Mouse (Mus musculus): Measurements from ENCODE around the gene Adamts16. TPM values are rescaled to one million over a fixed set of nuclear protein-coding genes. Genes with fewer than 3 reads are reported as not detected.

Adamts16 gene
- total and polyA plus RNA-seq, 3 experiments = 0.33 TPM; not detected in 2

GRCm38 (mm10) chr13:70785078-70785477 is 56.5 kb downstream of the Adamts16 start:
- Histone ChIP-seq H3K4me3 (ENCODE audit: low read depth, low read length) (no peak overlapping the region), H3K36me3 (replicated peaks) (no peaks in the 10 kb centered on the region), H3K4me1 (ENCODE audit: insufficient read depth, low read depth, low read length) (no peaks in the 10 kb centered on the region), H3K27me3 (ENCODE audit: insufficient read depth, low read length) (no peaks in the 10 kb centered on the region), H3K9me3 (replicated peaks) (peaks cover 32% of the 10 kb centered on the region)
- DNase-seq (ENCODE audit: low spot score) (no peak), ATAC-seq (ENCODE audit: extremely low read depth, insufficient number of reproducible peaks, low FRiP score, poor library complexity, severe bottlenecking) (no peak)
- TF ChIP-seq GATA2 (IDR thresholded peaks at IDR 0.05; ENCODE audit: borderline replicate concordance, low read depth, low read length) (no peak), CTCF (IDR thresholded peaks at IDR 0.05; ENCODE audit: low read depth, low read length) (no peak), GATA1 (IDR thresholded peaks at IDR 0.05; ENCODE audit: borderline replicate concordance, low read length) (no peak), TAL1 (conservative IDR thresholded peaks at IDR 0.05; ENCODE audit: low read depth, low read length) (no peak), POLR2AphosphoS5 (IDR thresholded peaks at IDR 0.05; ENCODE audit: insufficient replicate concordance, low read depth, low read length) (no peak)

- Histone ChIP-seq H3K27me3 (ENCODE audit: insufficient read depth, low read length) (no peaks in the 10 kb centered on the region), H3K36me3 (replicated peaks) (no peaks in the 10 kb centered on the region), H3K4me3 (ENCODE audit: low read depth, low read length) (no peak overlapping the region), H3K9me3 (replicated peaks) (peaks cover 29% of the 10 kb centered on the region), H3K4me1 (ENCODE audit: insufficient read depth, low read depth, low read length) (no peaks in the 10 kb centered on the region)
- no peak for ATAC-seq (ENCODE audit: extremely low read depth, insufficient number of reproducible peaks, low FRiP score, poor library complexity, severe bottlenecking)
- no peak for DNase-seq (ENCODE audit: low spot score)
- TF ChIP-seq GATA1 (IDR thresholded peaks at IDR 0.05; ENCODE audit: borderline replicate concordance, low read length) (no peak), TAL1 (conservative IDR thresholded peaks at IDR 0.05; ENCODE audit: low read depth, low read length) (no peak), GATA2 (IDR thresholded peaks at IDR 0.05; ENCODE audit: borderline replicate concordance, low read depth, low read length) (no peak), POLR2AphosphoS5 (IDR thresholded peaks at IDR 0.05; ENCODE audit: insufficient replicate concordance, low read depth, low read length) (no peak), CTCF (IDR thresholded peaks at IDR 0.05; ENCODE audit: low read depth, low read length) (no peak)
Measured at GRCm38 (mm10) chr13:70784126-70784525, 57.5 kb downstream of the Adamts16 start.

- H3K9me3 ChIP-seq (replicated peaks) = peaks cover 19% of the 10 kb centered on the region
- TF ChIP-seq CTCF (IDR thresholded peaks at IDR 0.05; ENCODE audit: low read depth, low read length) = no peak
- no peak for TF ChIP-seq GATA2 (IDR thresholded peaks at IDR 0.05; ENCODE audit: borderline replicate concordance, low read depth, low read length)
- no peak for TF ChIP-seq TAL1 (conservative IDR thresholded peaks at IDR 0.05; ENCODE audit: low read depth, low read length)
- TF ChIP-seq GATA1 (IDR thresholded peaks at IDR 0.05; ENCODE audit: borderline replicate concordance, low read length) = no peak
- TF ChIP-seq POLR2AphosphoS5 (IDR thresholded peaks at IDR 0.05; ENCODE audit: insufficient replicate concordance, low read depth, low read length) = no peak
- H3K36me3 ChIP-seq (replicated peaks) = no peaks in the 10 kb centered on the region
- DNase-seq (ENCODE audit: low spot score) = no peak
- no peaks in the 10 kb centered on the region for H3K4me1 ChIP-seq (ENCODE audit: insufficient read depth, low read depth, low read length)
- H3K4me3 ChIP-seq (ENCODE audit: low read depth, low read length) = no peak overlapping the region
- no peaks in the 10 kb centered on the region for H3K27me3 ChIP-seq (ENCODE audit: insufficient read depth, low read length)
- ATAC-seq (ENCODE audit: extremely low read depth, insufficient number of reproducible peaks, low FRiP score, poor library complexity, severe bottlenecking) = no peak
Measured at GRCm38 (mm10) chr13:70779781-70780180, 61.8 kb downstream of the Adamts16 start.

- ATAC-seq (ENCODE audit: extremely low read depth, insufficient number of reproducible peaks, low FRiP score, poor library complexity, severe bottlenecking) = no peak
- no peak for TF ChIP-seq TAL1 (conservative IDR thresholded peaks at IDR 0.05; ENCODE audit: low read depth, low read length)
- no peak for TF ChIP-seq GATA1 (IDR thresholded peaks at IDR 0.05; ENCODE audit: borderline replicate concordance, low read length)
- no peak for TF ChIP-seq CTCF (IDR thresholded peaks at IDR 0.05; ENCODE audit: low read depth, low read length)
- TF ChIP-seq GATA2 (IDR thresholded peaks at IDR 0.05; ENCODE audit: borderline replicate concordance, low read depth, low read length) = no peak
- no peak for TF ChIP-seq POLR2AphosphoS5 (IDR thresholded peaks at IDR 0.05; ENCODE audit: insufficient replicate concordance, low read depth, low read length)
Measured at GRCm38 (mm10) chr13:70778872-70779554, 62.6 kb downstream of the Adamts16 start.

GRCm38 (mm10) chr13:70771100-70771499 is 70.5 kb downstream of the Adamts16 start:
- Histone ChIP-seq H3K4me1 (ENCODE audit: insufficient read depth, low read depth, low read length) (no peaks in the 10 kb centered on the region), H3K36me3 (replicated peaks) (no peaks in the 10 kb centered on the region), H3K4me3 (ENCODE audit: low read depth, low read length) (no peak overlapping the region), H3K9me3 (replicated peaks) (peaks cover 43% of the 10 kb centered on the region), H3K27me3 (ENCODE audit: insufficient read depth, low read length) (no peaks in the 10 kb centered on the region)
- TF ChIP-seq CTCF (IDR thresholded peaks at IDR 0.05; ENCODE audit: low read depth, low read length) (no peak), TAL1 (conservative IDR thresholded peaks at IDR 0.05; ENCODE audit: low read depth, low read length) (no peak), POLR2AphosphoS5 (IDR thresholded peaks at IDR 0.05; ENCODE audit: insufficient replicate concordance, low read depth, low read length) (no peak), GATA1 (IDR thresholded peaks at IDR 0.05; ENCODE audit: borderline replicate concordance, low read length) (no peak), GATA2 (IDR thresholded peaks at IDR 0.05; ENCODE audit: borderline replicate concordance, low read depth, low read length) (no peak)
- ATAC-seq (ENCODE audit: extremely low read depth, insufficient number of reproducible peaks, low FRiP score, poor library complexity, severe bottlenecking) (no peak), DNase-seq (ENCODE audit: low spot score) (no peak)

More at GRCm38 (mm10) chr13:70778872-70779554, 62.6 kb downstream of the Adamts16 start:
- DNase-seq (ENCODE audit: low spot score) = no peak
- peaks cover 21% of the 10 kb centered on the region for H3K9me3 ChIP-seq (replicated peaks)
- H3K4me1 ChIP-seq (ENCODE audit: insufficient read depth, low read depth, low read length) = no peaks in the 10 kb centered on the region
- no peaks in the 10 kb centered on the region for H3K27me3 ChIP-seq (ENCODE audit: insufficient read depth, low read length)
- no peak overlapping the region for H3K4me3 ChIP-seq (ENCODE audit: low read depth, low read length)
- no peaks in the 10 kb centered on the region for H3K36me3 ChIP-seq (replicated peaks)

GRCm38 (mm10) chr13:70769156-70769555 is 72.5 kb downstream of the Adamts16 start:
- H3K9me3 ChIP-seq (replicated peaks) = peaks cover 38% of the 10 kb centered on the region
- TF ChIP-seq TAL1 (conservative IDR thresholded peaks at IDR 0.05; ENCODE audit: low read depth, low read length) = no peak
- no peak for TF ChIP-seq GATA2 (IDR thresholded peaks at IDR 0.05; ENCODE audit: borderline replicate concordance, low read depth, low read length)
- TF ChIP-seq POLR2AphosphoS5 (IDR thresholded peaks at IDR 0.05; ENCODE audit: insufficient replicate concordance, low read depth, low read length) = no peak
- TF ChIP-seq CTCF (IDR thresholded peaks at IDR 0.05; ENCODE audit: low read depth, low read length) = no peak
- TF ChIP-seq GATA1 (IDR thresholded peaks at IDR 0.05; ENCODE audit: borderline replicate concordance, low read length) = no peak
- no peaks in the 10 kb centered on the region for H3K27me3 ChIP-seq (ENCODE audit: insufficient read depth, low read length)
- ATAC-seq (ENCODE audit: extremely low read depth, insufficient number of reproducible peaks, low FRiP score, poor library complexity, severe bottlenecking) (no peak), DNase-seq (ENCODE audit: low spot score) (no peak)
- H3K4me3 ChIP-seq (ENCODE audit: low read depth, low read length) = no peak overlapping the region
- H3K36me3 ChIP-seq (replicated peaks) = no peaks in the 10 kb centered on the region
- H3K4me1 ChIP-seq (ENCODE audit: insufficient read depth, low read depth, low read length) = no peaks in the 10 kb centered on the region
